Mouse (Mus musculus) kidney, embryonic 15.5 days (tissue): ENCODE measurements around the gene Chrm1. TPM values are rescaled to one million over a fixed set of nuclear protein-coding genes. Genes with fewer than 3 reads are reported as not detected.

Source experiments
- ATAC-seq: fragments of 200-750 bp; cut with Nextera tagmentation; replicated peaks from 2 replicates; pipeline ENCODE4 v1.8.0; 2017; ENCODE audit warnings: moderate TSS enrichment; ENCODE audit not compliant: low FRiP score
- H3K27ac ChIP-seq: fragments of 300-500 bp; sonication (generic); 2 replicates; pipeline ENCODE4 v1.5.1; 2015; ENCODE audit warnings: mild to moderate bottlenecking, inconsistent platforms
- H3K27me3 ChIP-seq: fragments of 300-500 bp; sonication (generic); 2 replicates; pipeline ENCODE4 v1.6.1; 2015; ENCODE audit warnings: inconsistent platforms
- H3K36me3 ChIP-seq: fragments of 300-500 bp; sonication (generic); 2 replicates; pipeline ENCODE4 v1.6.1; 2015; ENCODE audit warnings: inconsistent platforms
- H3K4me1 ChIP-seq: fragments of 300-500 bp; sonication (generic); 2 replicates; pipeline ENCODE4 v1.6.1; 2015; ENCODE audit warnings: inconsistent platforms
- H3K4me2 ChIP-seq: fragments of 300-500 bp; sonication (generic); 2 replicates; pipeline ENCODE4 v1.6.1; 2015; ENCODE audit warnings: moderate library complexity, mild to moderate bottlenecking, inconsistent platforms
- H3K4me3 ChIP-seq: fragments of 300-500 bp; sonication (generic); replicated peaks from 2 replicates; pipeline ENCODE4 v1.5.1; 2015; ENCODE audit warnings: mild to moderate bottlenecking, inconsistent platforms
- H3K9ac ChIP-seq: fragments of 300-500 bp; sonication (generic); 2 replicates; pipeline ENCODE4 v1.6.1; 2015; ENCODE audit warnings: mild to moderate bottlenecking, inconsistent platforms
- H3K9me3 ChIP-seq: fragments of 300-500 bp; sonication (generic); replicated peaks from 2 replicates; pipeline ENCODE4 v1.6.1; 2016; ENCODE audit warnings: inconsistent platforms
- WGBS: fragments of 180-500 bp; shearing (Covaris S2); methylation state at CpG from one replicate; pipeline ENCODE4 v1.1.7; 2015; ENCODE audit warnings: mixed read lengths; 5-methylcytosine and 5-hydroxymethylcytosine counted together
- polyA plus RNA-seq: library from polyadenylated mRNA; unstranded; fragments of >200 nt; fragmentation: Nextera tagmentation; extraction: Ambion mirVana; gene quantifications from 2 replicates; pipeline ENCODE4 v1.2.1, GENCODE M21; 2015

The Chrm1 gene
- polyA plus RNA-seq, 1 experiment from 2014 or later = 0.06 TPM

DNA sequence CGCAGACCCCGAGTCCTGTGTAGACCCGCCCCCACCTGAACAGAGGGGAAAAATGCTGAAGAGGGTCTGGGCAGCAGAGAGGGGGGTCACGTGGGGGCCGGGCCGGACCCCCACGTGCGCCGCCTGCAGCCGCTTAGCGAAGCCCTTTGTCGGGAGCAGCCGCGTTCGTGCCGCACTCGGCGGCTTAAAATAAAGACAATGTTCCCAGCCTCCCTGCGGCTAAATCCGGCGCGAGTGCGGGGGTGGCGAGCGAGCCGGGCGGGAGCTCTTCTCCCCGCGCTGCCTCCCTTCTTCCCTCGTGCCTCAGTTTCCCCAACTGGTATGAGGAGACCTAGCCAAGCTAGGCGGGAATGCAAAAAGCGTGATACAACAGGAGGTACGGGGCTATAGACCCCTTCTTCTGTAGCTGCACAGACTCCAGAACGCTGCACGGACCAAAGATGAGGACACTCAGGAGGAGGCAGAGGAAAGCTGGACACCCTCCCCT is 1.7 kb upstream of the Chrm1 start:
- Histone ChIP-seq H3K36me3 (no peaks in the 10 kb centered on the region), H3K9ac (peak overlapping the region; percentile 34), H3K4me3 (peak overlapping the region; percentile 43), H3K4me2 (peak overlapping the region; percentile 81), H3K9me3 (no peaks in the 10 kb centered on the region), H3K27ac (no peak overlapping the region), H3K4me1 (peaks cover 22% of the 10 kb centered on the region), H3K27me3 (peaks cover 11% of the 10 kb centered on the region; the same call in 1 of the 2 replicates)
- peak; percentile 36 for ATAC-seq
- WGBS = 2% methylated on average over 35 of the region's 35 CpGs

DNA sequence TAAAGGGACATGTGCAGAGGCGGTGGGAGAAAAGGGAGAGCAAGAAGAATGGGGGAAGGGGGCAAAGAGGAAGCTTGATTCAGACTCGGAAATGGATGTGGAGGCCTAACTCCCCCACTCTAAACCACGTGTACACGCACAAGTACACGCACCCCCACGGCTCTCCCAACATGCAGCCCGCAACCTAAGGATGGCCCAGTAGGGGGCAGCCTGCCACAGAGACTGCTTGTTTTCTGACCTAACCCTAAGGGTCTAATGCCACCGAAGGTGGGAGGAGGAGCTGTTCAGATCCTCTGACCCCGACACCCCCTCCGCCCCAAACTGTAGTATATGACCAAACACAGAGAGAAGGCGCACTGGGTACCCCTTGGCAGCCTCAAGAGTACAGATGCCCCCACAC is 1.3 kb upstream of the Chrm1 start:
- H3K4me1 ChIP-seq = peaks cover 22% of the 10 kb centered on the region
- whole genome bisulfite sequencing = 4% methylated on average over 11 of the region's 11 CpGs
- peak overlapping the region; percentile 34 for H3K9ac ChIP-seq
- H3K36me3 ChIP-seq = no peaks in the 10 kb centered on the region
- H3K27me3 ChIP-seq = peaks cover 11% of the 10 kb centered on the region; the same call in 1 of the 2 replicates
- H3K9me3 ChIP-seq = no peaks in the 10 kb centered on the region
- H3K27ac ChIP-seq = no peak overlapping the region
- peak overlapping the region; percentile 81 for H3K4me2 ChIP-seq
- ATAC-seq = peak; percentile 50; the same call in 1 of the 2 replicates
- peak overlapping the region; percentile 43 for H3K4me3 ChIP-seq

DNA sequence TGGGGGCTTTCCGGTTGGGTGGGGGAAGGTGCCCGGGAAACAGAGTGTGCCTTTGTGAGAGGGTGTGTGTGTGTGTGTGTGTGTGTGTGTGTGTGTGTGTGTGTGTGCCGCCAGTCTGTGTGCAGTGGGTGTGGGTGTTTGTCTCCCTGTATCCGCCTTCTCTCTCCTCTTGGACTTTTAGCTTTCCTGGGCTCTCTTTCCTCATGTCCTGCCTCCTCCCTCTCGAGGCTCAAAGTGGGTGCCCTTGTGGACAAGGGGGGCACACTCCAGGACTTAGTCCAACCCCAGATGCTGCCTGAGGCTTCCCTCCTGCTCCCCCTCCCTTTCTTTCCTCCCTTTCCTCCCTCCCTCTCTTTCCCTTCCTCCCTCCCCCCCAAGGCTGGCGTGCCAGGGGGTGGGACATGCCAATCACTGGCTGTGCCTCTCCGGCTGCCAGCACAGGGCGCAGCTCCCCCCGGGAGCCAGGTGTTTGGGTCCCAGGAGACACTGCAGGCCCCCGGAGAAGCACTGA is 377 bp downstream of the Chrm1 start:
- WGBS = 48% methylated on average over 10 of the region's 10 CpGs
- Histone ChIP-seq H3K4me2 (peak overlapping the region; percentile 17), H3K4me3 (no peak overlapping the region)

DNA sequence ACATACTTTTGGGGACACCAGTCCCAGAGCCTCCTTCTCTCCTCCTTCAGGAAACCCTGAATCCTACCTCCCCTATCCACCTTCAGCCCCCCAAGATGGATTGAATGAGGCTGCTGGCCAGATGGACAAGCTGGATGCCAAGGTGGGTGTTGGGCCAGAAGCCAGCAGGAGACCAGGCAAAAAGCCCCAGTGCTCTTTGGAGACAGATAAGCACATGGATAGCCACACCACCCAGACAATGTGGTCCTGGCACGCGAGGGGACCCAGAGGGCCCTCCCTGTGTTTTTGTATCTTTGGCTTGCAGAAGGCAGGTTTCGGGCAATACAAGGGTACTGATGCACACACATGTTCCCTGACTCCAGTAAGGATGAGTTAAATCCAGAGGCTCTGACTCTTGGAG is 1.3 kb downstream of the Chrm1 start:
- H3K36me3 ChIP-seq = no peaks in the 10 kb centered on the region
- H3K27me3 ChIP-seq = peaks cover 11% of the 10 kb centered on the region; the same call in 1 of the 2 replicates
- no peaks in the 10 kb centered on the region for H3K9me3 ChIP-seq
- H3K27ac ChIP-seq = no peak overlapping the region
- H3K4me1 ChIP-seq = peaks cover 22% of the 10 kb centered on the region
- 89% methylated on average over 3 of the region's 3 CpGs for WGBS
- H3K4me3 ChIP-seq = no peak overlapping the region
- no peak for ATAC-seq
- H3K4me2 ChIP-seq = no peak overlapping the region
- H3K9ac ChIP-seq = no peak overlapping the region

More for the DNA sequence above, 377 bp downstream of the Chrm1 start:
- no peaks in the 10 kb centered on the region for H3K36me3 ChIP-seq
- no peaks in the 10 kb centered on the region for H3K9me3 ChIP-seq
- no peak overlapping the region for H3K27ac ChIP-seq
- peaks cover 11% of the 10 kb centered on the region; the same call in 1 of the 2 replicates for H3K27me3 ChIP-seq
- no peak for ATAC-seq
- H3K4me1 ChIP-seq = peaks cover 22% of the 10 kb centered on the region
- H3K9ac ChIP-seq = no peak overlapping the region

DNA sequence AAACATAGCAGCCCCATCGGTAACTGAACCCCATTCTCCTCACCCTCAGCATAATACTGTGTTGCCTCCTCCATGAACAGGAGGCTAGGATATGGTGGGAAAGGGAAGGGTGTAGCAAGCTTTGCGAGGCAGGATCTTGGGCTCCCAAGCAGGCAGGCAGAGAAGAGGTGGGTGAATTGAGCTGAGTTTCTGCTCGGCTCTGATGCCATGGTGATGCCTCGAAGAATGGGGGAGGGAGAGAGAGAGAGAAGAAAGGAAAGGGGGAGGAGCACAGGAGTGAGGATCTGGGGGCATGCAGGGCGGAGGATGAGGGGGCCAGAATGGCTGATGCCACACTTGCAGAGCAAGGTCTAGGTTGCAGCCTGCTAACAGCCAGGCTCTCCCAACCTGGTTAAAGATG is 2.2 kb downstream of the Chrm1 start:
- ATAC-seq = no peak

DNA sequence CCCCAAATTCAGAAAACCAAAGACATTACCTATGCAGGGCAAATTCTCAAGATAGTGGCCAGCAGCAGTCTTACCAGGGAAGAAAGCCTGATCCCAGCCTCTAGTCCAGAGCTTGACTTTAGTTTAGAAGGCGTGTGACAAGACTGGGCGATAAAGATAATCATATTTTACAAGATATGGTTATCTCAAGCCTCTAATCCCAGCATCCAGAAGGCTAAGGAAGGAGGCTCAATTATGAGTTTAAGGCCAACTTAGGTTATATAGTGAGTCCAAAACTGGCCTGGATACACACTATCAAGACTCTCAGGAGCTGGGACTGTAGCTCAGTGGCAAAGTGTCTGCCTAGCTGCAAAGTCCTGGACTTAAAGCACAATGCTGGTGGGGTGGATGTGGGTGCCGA is 9.3 kb downstream of the Chrm1 start:
- no peak overlapping the region for H3K9ac ChIP-seq
- no peak for ATAC-seq
- no peaks in the 10 kb centered on the region for H3K4me1 ChIP-seq
- H3K36me3 ChIP-seq = no peaks in the 10 kb centered on the region
- H3K4me3 ChIP-seq = no peak overlapping the region
- WGBS = 88% methylated on average over 3 of the region's 3 CpGs
- no peaks in the 10 kb centered on the region for H3K27me3 ChIP-seq
- H3K9me3 ChIP-seq = no peaks in the 10 kb centered on the region
- H3K27ac ChIP-seq = no peak overlapping the region
- H3K4me2 ChIP-seq = no peak overlapping the region

More for the DNA sequence above, 2.2 kb downstream of the Chrm1 start:
- no peaks in the 10 kb centered on the region for H3K36me3 ChIP-seq
- 71% methylated on average over 5 of the region's 5 CpGs for WGBS
- H3K4me2 ChIP-seq = no peak overlapping the region
- H3K27ac ChIP-seq = no peak overlapping the region
- no peak overlapping the region for H3K4me3 ChIP-seq
- H3K9ac ChIP-seq = no peak overlapping the region
- peaks cover 22% of the 10 kb centered on the region for H3K4me1 ChIP-seq
- no peaks in the 10 kb centered on the region for H3K9me3 ChIP-seq
- H3K27me3 ChIP-seq = peaks cover 11% of the 10 kb centered on the region; the same call in 1 of the 2 replicates

DNA sequence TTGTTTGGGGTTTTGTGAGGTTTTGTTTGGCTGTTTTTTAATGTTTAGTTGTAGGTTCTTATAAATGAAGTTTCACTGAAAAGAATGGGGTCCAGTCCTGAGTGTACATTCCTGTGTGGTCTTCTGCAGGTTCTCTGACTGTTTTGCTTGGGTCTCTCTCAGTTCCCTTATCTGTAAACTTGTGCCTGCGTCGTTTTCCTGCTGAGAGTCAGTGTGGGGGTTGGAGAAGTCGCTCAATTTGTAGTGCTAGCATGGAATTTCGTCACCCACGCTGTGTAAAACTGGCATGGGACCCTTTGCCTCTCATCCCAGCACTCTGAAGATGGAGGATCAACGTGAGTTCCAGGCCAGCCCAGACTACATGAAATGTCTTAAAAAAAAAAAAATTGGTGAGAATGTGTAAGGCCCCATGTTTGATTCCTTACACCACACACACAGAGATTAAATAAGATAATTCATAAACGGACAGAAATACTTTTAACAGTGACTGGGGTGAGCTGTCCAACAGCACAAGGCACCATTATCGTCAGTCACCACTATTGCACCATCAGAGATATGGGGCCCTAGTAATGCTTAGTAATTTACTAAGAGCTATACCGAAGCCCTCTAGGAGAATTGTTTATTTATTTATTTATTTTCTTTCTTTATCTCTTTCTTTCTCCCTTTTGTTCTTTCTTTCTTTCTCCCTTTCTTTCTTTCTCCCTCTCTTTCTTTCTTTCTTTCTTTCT is 9.9 kb downstream of the Chrm1 start:
- Histone ChIP-seq H3K4me2 (no peak overlapping the region), H3K9ac (no peak overlapping the region), H3K36me3 (no peaks in the 10 kb centered on the region), H3K4me1 (no peaks in the 10 kb centered on the region), H3K9me3 (no peaks in the 10 kb centered on the region), H3K27me3 (no peaks in the 10 kb centered on the region), H3K4me3 (no peak overlapping the region), H3K27ac (no peak overlapping the region)
- no peak for ATAC-seq
- WGBS = 69% methylated on average over 9 of the region's 9 CpGs

DNA sequence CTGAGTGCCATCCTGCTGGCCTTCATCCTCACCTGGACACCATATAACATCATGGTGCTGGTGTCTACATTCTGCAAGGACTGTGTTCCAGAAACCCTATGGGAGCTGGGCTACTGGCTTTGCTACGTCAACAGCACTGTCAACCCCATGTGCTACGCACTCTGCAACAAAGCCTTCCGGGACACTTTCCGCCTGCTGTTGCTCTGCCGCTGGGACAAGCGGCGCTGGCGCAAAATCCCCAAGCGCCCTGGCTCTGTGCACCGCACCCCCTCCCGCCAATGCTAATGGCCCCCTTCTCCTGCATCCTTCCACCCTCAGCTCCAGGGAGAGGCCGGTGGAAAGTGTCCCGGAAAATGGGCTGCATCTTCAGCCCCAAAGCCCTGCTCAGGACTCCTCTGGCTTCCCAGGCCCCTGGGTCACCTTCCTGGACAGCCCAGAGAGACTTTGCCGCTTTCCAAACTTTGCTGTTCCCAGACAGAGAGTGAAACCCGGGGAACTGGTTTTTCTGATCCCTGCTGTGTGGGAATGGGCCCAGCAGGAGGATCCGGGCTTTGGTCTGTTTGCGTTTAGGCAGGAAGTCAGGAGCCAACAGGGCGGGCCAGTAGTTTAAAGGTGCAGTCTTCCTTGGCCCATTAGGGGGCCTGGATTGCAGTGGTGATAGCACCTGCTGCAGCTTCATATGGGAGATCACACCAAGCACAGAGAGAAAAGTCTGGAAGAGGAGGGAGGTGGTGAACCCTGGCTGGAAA is 15.6 kb downstream of the Chrm1 start:
- 37% methylated on average over 18 of the region's 18 CpGs for WGBS
- ATAC-seq = peak; percentile 44; the same call in 1 of the 2 replicates
- H3K9me3 ChIP-seq = no peaks in the 10 kb centered on the region
- peak overlapping the region; percentile 56; the same call in 1 of the 2 replicates for H3K27ac ChIP-seq
- no peaks in the 10 kb centered on the region for H3K36me3 ChIP-seq
- no peak overlapping the region for H3K4me3 ChIP-seq
- no peaks in the 10 kb centered on the region for H3K27me3 ChIP-seq
- peak overlapping the region; percentile 38 for H3K4me2 ChIP-seq
- peaks cover 11% of the 10 kb centered on the region for H3K4me1 ChIP-seq
- peak overlapping the region; percentile 33; the same call in 1 of the 2 replicates for H3K9ac ChIP-seq

DNA sequence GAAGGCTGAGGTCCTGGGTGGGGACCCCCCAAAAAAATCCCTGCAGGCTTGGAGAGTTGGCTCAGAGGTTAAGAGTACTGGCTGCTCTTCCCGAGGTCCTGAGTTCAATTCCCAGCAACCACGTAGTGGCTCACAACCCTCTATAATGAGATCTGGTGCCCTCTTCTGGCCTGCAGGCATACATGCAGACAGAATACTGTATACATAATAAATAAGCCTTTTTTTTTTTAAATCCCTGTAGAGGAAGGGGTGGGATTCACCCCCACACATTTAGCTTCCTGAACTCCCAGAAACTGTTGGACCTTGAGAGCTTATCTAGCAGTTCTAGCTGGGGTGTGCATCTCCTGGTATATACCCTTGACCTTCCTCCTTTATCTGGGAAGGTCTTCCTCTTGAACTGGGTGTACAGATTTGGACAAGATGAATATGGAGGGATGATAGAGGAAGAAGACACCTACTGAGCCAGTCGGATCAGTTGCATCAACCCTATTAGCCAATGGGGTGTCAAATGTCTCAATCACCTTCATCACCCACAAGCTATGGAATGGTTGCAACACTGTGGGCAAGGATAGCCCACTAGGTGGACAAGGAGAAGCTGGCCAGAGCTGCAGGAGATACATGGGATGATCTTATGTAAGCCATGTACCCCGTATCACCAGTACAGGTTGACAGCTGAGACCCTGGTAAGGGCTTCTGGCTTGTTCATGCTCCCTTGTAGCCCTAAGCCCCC is 18.2 kb downstream of the Chrm1 start:
- no peak overlapping the region for H3K9ac ChIP-seq
- H3K27me3 ChIP-seq = no peaks in the 10 kb centered on the region
- no peak overlapping the region for H3K27ac ChIP-seq
- H3K36me3 ChIP-seq = no peaks in the 10 kb centered on the region
- H3K4me2 ChIP-seq = no peak overlapping the region
- H3K9me3 ChIP-seq = no peaks in the 10 kb centered on the region
- no peak overlapping the region for H3K4me3 ChIP-seq
- no peak for ATAC-seq
- H3K4me1 ChIP-seq = peaks cover 11% of the 10 kb centered on the region
- WGBS = 91% methylated on average over 4 of the region's 4 CpGs

DNA sequence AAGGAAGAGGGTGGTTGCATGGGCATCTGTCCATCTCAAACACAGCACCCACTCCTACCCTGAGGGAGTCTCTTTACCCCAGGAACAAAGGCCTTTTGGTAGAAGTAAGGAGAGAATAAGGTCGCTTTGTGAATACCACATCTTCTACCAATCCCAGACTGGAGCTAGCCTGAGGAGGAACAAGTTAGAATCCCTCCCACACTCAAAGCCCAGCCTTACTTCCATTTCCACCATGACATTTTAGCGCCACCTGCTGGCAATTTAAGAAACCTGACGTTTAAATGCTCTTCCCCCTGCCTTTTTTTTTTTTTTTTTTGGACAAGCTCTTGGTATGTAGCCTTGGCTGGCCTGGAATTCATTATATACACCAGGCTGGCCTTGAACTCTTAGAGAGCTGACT is 19.4 kb downstream of the Chrm1 start:
- no peaks in the 10 kb centered on the region for H3K27me3 ChIP-seq
- H3K4me1 ChIP-seq = peaks cover 11% of the 10 kb centered on the region
- H3K27ac ChIP-seq = no peak overlapping the region
- WGBS = 2% methylated on average over 3 of the region's 3 CpGs
- no peak overlapping the region for H3K9ac ChIP-seq
- H3K36me3 ChIP-seq = no peaks in the 10 kb centered on the region
- no peak overlapping the region for H3K4me3 ChIP-seq
- peak; percentile 67 for ATAC-seq
- no peak overlapping the region for H3K4me2 ChIP-seq
- no peaks in the 10 kb centered on the region for H3K9me3 ChIP-seq

DNA sequence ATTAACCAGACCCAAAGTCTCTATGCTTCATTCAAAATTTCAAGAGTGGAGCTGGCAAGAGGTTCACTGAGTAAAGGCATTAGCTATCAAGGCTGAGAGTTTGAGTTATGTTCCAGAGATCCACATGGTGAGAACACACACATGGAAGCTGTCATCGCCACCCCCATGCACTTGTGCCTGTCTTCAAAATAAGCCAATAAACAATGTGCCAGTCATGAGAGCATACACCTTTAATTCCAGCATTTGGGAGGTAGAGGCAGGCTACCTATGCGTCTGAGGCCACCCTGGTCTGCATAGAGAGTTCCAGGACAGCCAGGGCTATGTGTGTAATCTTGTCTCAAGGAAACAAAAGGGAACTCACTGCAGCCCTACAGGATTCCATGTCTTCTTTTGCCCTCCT is 20.0 kb downstream of the Chrm1 start:
- H3K9me3 ChIP-seq = no peaks in the 10 kb centered on the region
- WGBS = 86% methylated on average over 2 of the region's 2 CpGs
- H3K27ac ChIP-seq = no peak overlapping the region
- H3K9ac ChIP-seq = no peak overlapping the region
- H3K4me3 ChIP-seq = no peak overlapping the region
- ATAC-seq = no peak
- no peaks in the 10 kb centered on the region for H3K27me3 ChIP-seq
- H3K4me1 ChIP-seq = peaks cover 11% of the 10 kb centered on the region
- H3K4me2 ChIP-seq = no peak overlapping the region
- no peaks in the 10 kb centered on the region for H3K36me3 ChIP-seq
